Mouse (Mus musculus): ENCODE data around the gene Arsa.

Arsa gene

GRCm38 (mm10) chr15:89477091-89477491, at the start of gene Arsa:
TSS of gene Arsa (minus strand) at chr15:89477425.
- in situ Hi-C loops (cut with MboI, MseI), result no loop called here

- in situ Hi-C loops (cut with MboI, MseI), result no loop called here
These were observed 49.6 kb upstream of the Arsa start for GRCm38 (mm10) chr15:89526776-89527325.

- in situ Hi-C loops (cut with MboI, MseI), result no loop called here
These were observed 48.7 kb upstream of the Arsa start for GRCm38 (mm10) chr15:89525896-89526295.

- in situ Hi-C loops (cut with MboI, MseI), result no loop called here
These were observed 48.2 kb upstream of the Arsa start for GRCm38 (mm10) chr15:89525464-89525863.

GRCm38 (mm10) chr15:89524611-89525415, 47.6 kb upstream of the Arsa start:
- in situ Hi-C loops (cut with MboI, MseI), result no loop called here

GRCm38 (mm10) chr15:89524001-89524571, 46.9 kb upstream of the Arsa start:
- in situ Hi-C loops (cut with MboI, MseI), result no loop called here

- in situ Hi-C loops (cut with MboI, MseI), result no loop called here
These were observed 46.1 kb upstream of the Arsa start for GRCm38 (mm10) chr15:89523283-89523832.

- in situ Hi-C loops (cut with MboI, MseI), result no loop called here
These were observed 45.5 kb upstream of the Arsa start for GRCm38 (mm10) chr15:89522566-89523282.

GRCm38 (mm10) chr15:89521951-89522350, 44.7 kb upstream of the Arsa start:
- in situ Hi-C loops (cut with MboI, MseI), result no loop called here

GRCm38 (mm10) chr15:89512679-89513078, 35.5 kb upstream of the Arsa start:
- in situ Hi-C loops (cut with MboI, MseI), result no loop called here

- in situ Hi-C loops (cut with MboI, MseI), result no loop called here
These were observed 30.5 kb upstream of the Arsa start for GRCm38 (mm10) chr15:89507751-89508150.

- in situ Hi-C loops (cut with MboI, MseI), result no loop called here
These were observed 27.6 kb upstream of the Arsa start for GRCm38 (mm10) chr15:89504838-89505237.

- in situ Hi-C loops (cut with MboI, MseI), result no loop called here
These were observed 24.1 kb upstream of the Arsa start for GRCm38 (mm10) chr15:89501321-89501720.

GRCm38 (mm10) chr15:89500221-89500791, 23.1 kb upstream of the Arsa start:
- in situ Hi-C loops (cut with MboI, MseI), result no loop called here

- in situ Hi-C loops (cut with MboI, MseI), result no loop called here
These were observed 22.6 kb upstream of the Arsa start for GRCm38 (mm10) chr15:89499784-89500220.

- in situ Hi-C loops (cut with MboI, MseI), result no loop called here
These were observed 21.9 kb upstream of the Arsa start, which contains the start of gene Shank3 for GRCm38 (mm10) chr15:89498961-89499688. TSS of gene Shank3 (plus strand) at chr15:89499623.

GRCm38 (mm10) chr15:89498049-89498960, 21.1 kb upstream of the Arsa start:
- in situ Hi-C loops (cut with MboI, MseI), result no loop called here

- in situ Hi-C loops (cut with MboI, MseI), result no loop called here
These were observed 20.3 kb upstream of the Arsa start for GRCm38 (mm10) chr15:89497391-89498048.

GRCm38 (mm10) chr15:89496841-89497240, 19.6 kb upstream of the Arsa start:
- in situ Hi-C loops (cut with MboI, MseI), result no loop called here

All from T-helper 17 cell (primary cell).